Mouse (Mus musculus) neural tube, embryonic 12.5 days (tissue): ENCODE data around the gene Rcc1. TPM values are rescaled to one million over a fixed set of nuclear protein-coding genes. Genes with fewer than 3 reads are reported as not detected.
A peak's percentile ranks its signal among the peaks of the same experiment; 100 is the strongest.

Experiments
- ATAC-seq: fragments of 200-750 bp; cut with Nextera tagmentation; 2 replicates; pipeline ENCODE4 v1.8.0; 2017; ENCODE audit warnings: low read depth, mild to moderate bottlenecking, moderate TSS enrichment, moderate library complexity; ENCODE audit not compliant: low FRiP score
- H3K27ac ChIP-seq: fragments of 300-500 bp; sonication (generic); 2 replicates; pipeline ENCODE4 v1.5.1; 2016
- H3K27me3 ChIP-seq: fragments of 300-500 bp; sonication (generic); replicated peaks from 2 replicates; pipeline ENCODE4 v1.6.1; 2016; ENCODE audit warnings: mild to moderate bottlenecking
- H3K36me3 ChIP-seq: fragments of 300-500 bp; sonication (generic); 2 replicates; pipeline ENCODE4 v1.6.1; 2016; ENCODE audit warnings: mild to moderate bottlenecking
- H3K4me1 ChIP-seq: fragments of 300-500 bp; sonication (generic); 2 replicates; pipeline ENCODE4 v1.6.1; 2016
- H3K4me2 ChIP-seq: fragments of 300-500 bp; sonication (generic); replicated peaks from 2 replicates; pipeline ENCODE4 v1.6.1; 2016; ENCODE audit warnings: mild to moderate bottlenecking
- H3K4me3 ChIP-seq: fragments of 300-500 bp; sonication (generic); 2 replicates; pipeline ENCODE4 v1.5.1; 2016
- H3K9ac ChIP-seq: fragments of 300-500 bp; sonication (generic); 2 replicates; pipeline ENCODE4 v1.6.1; 2016; ENCODE audit warnings: mild to moderate bottlenecking
- H3K9me3 ChIP-seq: fragments of 300-500 bp; sonication (generic); 2 replicates; pipeline ENCODE4 v1.6.1; 2016; ENCODE audit warnings: mild to moderate bottlenecking
- whole genome bisulfite sequencing: fragments of 180-500 bp; shearing (Covaris S2); methylation state at CpG from one replicate; pipeline ENCODE4 v1.1.7; 2016; 5-methylcytosine and 5-hydroxymethylcytosine counted together
- polyA plus RNA-seq: library from polyadenylated mRNA; unstranded; fragments of >200 nt; fragmentation: Nextera tagmentation; extraction: Ambion mirVana; gene quantifications from 2 replicates; pipeline ENCODE4 v1.2.1, GENCODE M21; 2016

Gene Rcc1
- polyA plus RNA-seq, 1 experiment from 2014 or later, result 71.0 TPM

DNA sequence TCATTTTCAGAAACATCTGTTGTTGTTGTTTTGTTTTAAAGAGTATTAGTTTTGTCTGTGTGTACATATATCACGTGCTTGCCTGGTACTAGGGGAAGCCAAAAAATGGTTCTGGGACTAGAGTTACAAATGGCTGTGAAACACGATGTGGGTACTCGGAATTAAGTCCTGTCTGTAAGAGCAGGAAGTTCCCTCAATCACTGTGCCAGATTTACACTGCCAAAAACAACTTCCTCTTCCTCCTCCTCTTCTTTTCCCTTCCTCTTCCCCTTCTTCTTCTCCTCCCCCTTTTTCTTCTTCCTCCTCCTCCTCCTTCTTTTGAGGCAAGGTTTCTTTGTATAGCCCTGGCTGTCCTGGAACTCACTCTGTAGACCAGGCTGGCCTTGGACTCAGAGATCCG, 28.9 kb upstream of the Rcc1 start:
- 98% methylated on average over 4 of the region's 4 CpGs for WGBS
- H3K27me3 ChIP-seq, result no peaks in the 10 kb centered on the region
- no peak overlapping the region for H3K4me3 ChIP-seq
- H3K9ac ChIP-seq, result no peak overlapping the region
- no peaks in the 10 kb centered on the region for H3K9me3 ChIP-seq
- H3K27ac ChIP-seq, result no peak overlapping the region
- H3K4me1 ChIP-seq, result 0 out of 2 replicates have a peak, but pooled peaks cover 5% of the 10 kb centered on the region
- ATAC-seq, result no peak
- no peak overlapping the region for H3K4me2 ChIP-seq
- H3K36me3 ChIP-seq, result peaks cover 27% of the 10 kb centered on the region

DNA sequence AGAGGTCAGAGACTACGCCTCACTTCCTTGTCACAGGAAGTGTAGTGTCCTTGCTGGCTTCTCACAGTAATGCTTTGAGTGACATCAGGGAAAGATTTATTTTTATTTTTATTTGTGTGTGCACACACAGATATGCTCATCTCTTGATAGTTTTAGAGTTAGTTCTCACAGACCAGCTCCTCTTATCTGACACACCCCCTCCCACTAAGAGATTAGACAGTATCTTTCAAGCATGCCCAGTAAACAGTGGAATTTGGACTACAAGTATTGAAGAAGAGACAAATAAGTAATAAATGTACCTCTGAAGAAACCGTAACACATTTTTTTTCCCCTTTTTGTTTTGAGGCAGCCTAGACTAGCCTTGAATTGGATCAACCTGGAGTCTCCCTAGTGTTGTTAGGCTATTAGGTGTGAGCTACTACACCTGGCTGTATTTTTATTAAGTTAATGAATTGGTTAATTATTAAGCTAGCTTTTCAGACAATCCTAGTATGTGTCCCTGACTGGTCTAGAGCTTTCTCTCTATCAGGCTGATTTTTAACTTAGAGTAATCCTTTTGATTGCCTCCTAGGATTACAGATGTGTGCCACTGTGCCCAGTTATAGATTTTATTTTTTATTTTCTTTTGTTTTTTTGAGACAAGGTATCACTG, 27.7 kb upstream of the Rcc1 start:
- H3K9ac ChIP-seq, result no peak overlapping the region
- 99% methylated on average over 2 of the region's 2 CpGs for WGBS

GRCm38 (mm10) chr4:132373820-132374219, 20.4 kb upstream of the Rcc1 start:
- Histone ChIP-seq H3K9me3 (no peaks in the 10 kb centered on the region), H3K9ac (no peak overlapping the region), H3K4me2 (no peak overlapping the region), H3K4me1 (no peaks in the 10 kb centered on the region), H3K36me3 (peaks cover 57% of the 10 kb centered on the region), H3K27me3 (no peaks in the 10 kb centered on the region), H3K4me3 (no peak overlapping the region), H3K27ac (no peak overlapping the region)
- no peak for ATAC-seq
- 97% methylated on average over 1 of the region's 1 CpGs for WGBS

More for the DNA sequence above, 27.7 kb upstream of the Rcc1 start:
- Histone ChIP-seq H3K36me3 (peaks cover 29% of the 10 kb centered on the region), H3K4me2 (no peak overlapping the region), H3K4me1 (0 out of 2 replicates have a peak, but pooled peaks cover 3% of the 10 kb centered on the region), H3K4me3 (no peak overlapping the region), H3K9me3 (no peaks in the 10 kb centered on the region), H3K27ac (no peak overlapping the region), H3K27me3 (no peaks in the 10 kb centered on the region)
- no peak for ATAC-seq

DNA sequence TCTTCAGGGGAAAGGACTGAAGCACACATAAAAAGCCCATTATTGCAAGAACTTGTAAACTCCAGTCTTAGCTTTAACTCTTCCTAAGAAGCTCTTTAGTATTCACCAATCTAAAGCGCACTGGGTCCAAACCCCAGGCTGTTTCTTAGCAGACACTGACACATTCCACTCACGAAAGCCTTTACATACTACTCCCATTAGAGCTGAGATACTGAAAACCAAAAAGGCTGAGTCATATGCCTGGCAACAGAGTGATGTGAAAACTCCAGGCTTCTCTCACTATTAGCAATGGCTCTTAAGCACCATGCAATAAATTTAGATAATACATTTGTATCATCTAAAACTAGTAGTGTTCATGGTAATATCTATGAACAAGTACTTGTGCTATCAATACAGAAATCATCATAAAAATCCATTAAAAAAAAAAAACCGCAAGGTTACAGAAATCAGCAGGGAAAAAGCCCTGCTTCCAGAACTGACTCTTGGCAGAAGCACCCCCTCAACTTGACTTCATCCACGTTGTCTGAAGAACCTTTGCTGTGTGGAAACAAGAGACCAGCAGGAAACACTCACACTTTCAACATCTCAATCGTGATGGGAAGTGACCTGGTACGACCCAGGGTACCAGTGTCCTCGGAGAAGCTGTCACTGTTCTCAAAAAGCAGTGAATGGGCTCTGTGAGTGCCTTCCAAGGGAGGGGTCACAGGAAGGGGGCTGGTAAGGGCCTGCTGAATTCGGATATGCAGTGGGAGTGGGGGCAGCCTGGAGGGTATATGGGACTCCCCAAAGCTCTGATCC, 16.7 kb upstream of the Rcc1 start:
- H3K27ac ChIP-seq, result no peak overlapping the region
- no peak for ATAC-seq

DNA sequence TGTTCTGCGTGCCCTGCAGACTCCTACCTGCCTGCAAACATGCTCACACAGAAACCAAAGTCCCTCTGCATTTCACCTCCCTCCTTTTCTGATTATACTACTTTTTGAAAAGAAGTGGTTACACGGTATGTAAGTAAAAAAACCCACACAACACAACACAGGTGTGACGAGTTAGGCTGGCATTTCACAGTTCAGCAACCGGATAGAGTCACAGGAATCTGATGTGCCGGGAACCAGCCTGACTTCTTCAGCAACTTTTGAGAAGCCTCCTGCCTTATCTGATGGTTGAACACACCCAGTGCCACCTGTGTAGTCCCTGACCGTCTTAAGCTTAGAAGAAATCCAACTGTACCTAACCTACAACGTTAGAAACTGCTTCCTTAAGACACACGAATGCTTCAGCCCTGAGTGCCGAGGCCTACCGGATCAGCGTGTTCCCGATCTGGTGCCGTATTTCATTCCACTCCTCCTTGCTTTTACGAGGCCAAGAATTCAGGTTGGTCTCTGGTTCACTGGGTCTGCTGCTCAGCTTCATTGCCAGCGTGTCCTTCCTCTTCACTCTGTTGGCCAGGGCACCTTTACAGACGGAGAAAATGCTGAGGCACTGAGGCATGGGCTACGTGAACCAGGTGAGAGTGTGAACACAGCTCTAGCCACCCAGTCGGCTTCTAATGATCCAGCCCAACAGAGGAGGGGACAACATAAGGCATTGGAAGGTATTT, 14.2 kb upstream of the Rcc1 start:
- no peak overlapping the region for H3K9ac ChIP-seq
- WGBS, result 94% methylated on average over 18 of the region's 18 CpGs
- H3K4me1 ChIP-seq, result no peaks in the 10 kb centered on the region
- no peak overlapping the region for H3K4me3 ChIP-seq
- peaks cover 79% of the 10 kb centered on the region for H3K36me3 ChIP-seq
- no peaks in the 10 kb centered on the region for H3K9me3 ChIP-seq
- H3K4me2 ChIP-seq, result no peak overlapping the region
- no peak for ATAC-seq
- H3K27ac ChIP-seq, result no peak overlapping the region
- no peaks in the 10 kb centered on the region for H3K27me3 ChIP-seq

More for the DNA sequence above, 16.7 kb upstream of the Rcc1 start:
- Histone ChIP-seq H3K4me3 (no peak overlapping the region), H3K4me2 (no peak overlapping the region), H3K36me3 (peaks cover 68% of the 10 kb centered on the region), H3K9ac (no peak overlapping the region), H3K9me3 (no peaks in the 10 kb centered on the region), H3K27me3 (no peaks in the 10 kb centered on the region), H3K4me1 (no peaks in the 10 kb centered on the region)
- 84% methylated on average over 8 of the region's 8 CpGs for WGBS

DNA sequence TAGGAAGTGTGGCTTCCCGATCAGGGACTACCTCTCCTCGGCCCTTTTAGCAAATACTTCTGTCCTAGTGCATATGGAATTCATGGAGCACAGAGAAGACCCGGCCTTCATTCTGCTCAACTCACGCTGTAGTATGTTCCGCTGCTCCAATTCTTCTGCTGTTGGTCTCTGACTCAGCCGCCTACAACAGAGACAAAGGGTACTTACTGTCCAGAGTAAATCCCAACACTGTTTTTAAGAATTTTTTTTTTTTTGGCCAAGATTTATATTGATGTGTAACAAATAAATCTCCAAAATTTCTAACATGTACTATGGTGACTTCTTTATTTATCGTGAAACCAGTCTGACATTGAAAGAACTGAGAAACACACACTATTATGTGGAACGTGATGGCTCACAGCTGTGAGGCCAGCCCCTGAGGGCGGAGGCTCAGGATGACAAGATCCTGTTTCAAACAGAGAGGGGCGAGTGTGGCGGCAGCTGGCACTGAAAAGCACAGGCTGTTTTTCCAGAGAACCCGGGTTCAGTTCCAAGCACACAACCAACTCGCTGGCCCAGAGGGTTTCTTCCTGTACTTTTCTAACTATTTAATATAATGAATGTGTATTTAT, 12.2 kb upstream of the Rcc1 start:
- WGBS, result 79% methylated on average over 13 of the region's 13 CpGs

DNA sequence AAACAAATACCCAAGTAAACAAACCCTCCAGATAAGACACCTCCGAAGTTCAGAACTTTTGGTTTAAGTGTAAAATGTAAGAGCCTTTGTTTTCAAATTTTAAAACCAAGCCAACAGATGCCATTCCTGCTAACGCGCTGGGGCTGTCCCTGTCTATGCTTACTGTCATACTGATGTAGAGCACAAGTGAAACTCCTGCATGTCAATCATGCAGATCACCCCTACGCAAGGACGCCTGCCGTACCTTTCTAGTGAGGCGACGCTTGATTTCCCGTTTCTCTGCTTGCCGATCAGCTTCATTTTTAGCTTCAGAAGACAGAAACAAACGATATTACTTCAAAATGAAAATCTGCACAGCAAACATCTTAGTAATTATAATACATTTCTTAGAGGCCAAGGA, 10.1 kb upstream of the Rcc1 start:
- Histone ChIP-seq H3K27me3 (no peaks in the 10 kb centered on the region), H3K27ac (no peak overlapping the region), H3K36me3 (peaks cover 78% of the 10 kb centered on the region), H3K9ac (no peak overlapping the region), H3K9me3 (no peaks in the 10 kb centered on the region), H3K4me2 (no peak overlapping the region), H3K4me1 (no peaks in the 10 kb centered on the region), H3K4me3 (no peak overlapping the region)
- no peak for ATAC-seq
- 96% methylated on average over 11 of the region's 11 CpGs for WGBS

More for the DNA sequence above, 12.2 kb upstream of the Rcc1 start:
- Histone ChIP-seq H3K27me3 (no peaks in the 10 kb centered on the region), H3K4me3 (no peak overlapping the region), H3K27ac (no peak overlapping the region), H3K36me3 (peaks cover 81% of the 10 kb centered on the region), H3K9ac (no peak overlapping the region), H3K4me2 (no peak overlapping the region), H3K4me1 (no peaks in the 10 kb centered on the region), H3K9me3 (no peaks in the 10 kb centered on the region)
- ATAC-seq, result no peak

DNA sequence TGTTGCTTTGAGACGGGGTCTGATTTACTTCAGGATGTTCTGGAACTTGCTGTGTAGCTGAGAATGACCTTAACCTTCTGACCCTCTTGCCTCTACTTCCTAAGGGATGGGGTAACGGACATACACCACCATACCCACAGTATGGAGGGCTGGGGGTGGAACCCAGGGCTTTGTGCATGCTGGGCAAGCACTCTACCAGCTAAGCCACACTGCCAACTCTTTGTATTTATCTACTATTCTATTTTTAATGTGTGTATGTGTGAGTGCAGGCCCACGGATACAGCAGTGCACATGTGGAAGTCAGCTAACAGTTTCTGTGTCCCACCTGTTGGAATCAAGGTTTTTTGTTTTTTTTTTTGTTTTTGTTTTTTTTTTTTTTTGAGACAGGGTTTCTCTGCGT, 6.1 kb upstream of the Rcc1 start:
- no peaks in the 10 kb centered on the region for H3K27me3 ChIP-seq
- H3K4me1 ChIP-seq, result no peaks in the 10 kb centered on the region
- H3K4me2 ChIP-seq, result no peak overlapping the region
- no peak overlapping the region for H3K27ac ChIP-seq
- no peak overlapping the region for H3K4me3 ChIP-seq
- no peak for ATAC-seq
- H3K9ac ChIP-seq, result no peak overlapping the region
- peaks cover 67% of the 10 kb centered on the region for H3K36me3 ChIP-seq
- no peaks in the 10 kb centered on the region for H3K9me3 ChIP-seq
- 94% methylated on average over 4 of the region's 4 CpGs for WGBS

DNA sequence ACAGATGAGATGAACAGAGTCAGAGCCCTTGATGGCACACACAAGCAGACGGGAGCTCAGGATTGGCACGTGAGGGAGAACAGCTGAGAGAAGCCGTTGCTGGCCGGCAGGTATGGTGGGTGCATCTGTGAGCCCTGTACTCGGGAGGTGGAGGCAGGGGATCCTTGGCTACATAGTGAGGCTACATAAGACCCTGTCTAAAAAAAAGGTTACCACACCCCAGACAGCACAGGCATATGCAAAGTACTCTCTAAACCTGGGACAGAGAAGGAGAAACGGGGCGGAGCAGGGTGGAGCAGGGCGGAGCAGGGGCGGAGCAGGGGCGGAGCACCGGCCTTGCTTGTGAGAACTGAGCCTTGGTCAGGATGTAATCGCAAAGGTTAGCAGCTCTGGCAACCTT, 2.8 kb upstream of the Rcc1 start:
- ATAC-seq, result no peak
- WGBS, result 31% methylated on average over 12 of the region's 12 CpGs

GRCm38 (mm10) chr4:132355403-132355802, 2.0 kb upstream of the Rcc1 start:
- no peak for ATAC-seq
- H3K27ac ChIP-seq, result no peak overlapping the region
- no peaks in the 10 kb centered on the region for H3K27me3 ChIP-seq
- no peaks in the 10 kb centered on the region for H3K9me3 ChIP-seq
- H3K4me3 ChIP-seq, result no peak overlapping the region
- peaks cover 39% of the 10 kb centered on the region for H3K36me3 ChIP-seq
- no peak overlapping the region for H3K4me2 ChIP-seq
- H3K4me1 ChIP-seq, result peaks cover 9% of the 10 kb centered on the region; the same call in 1 of the 2 replicates
- 83% methylated on average over 3 of the region's 3 CpGs for WGBS
- H3K9ac ChIP-seq, result no peak overlapping the region

More for the DNA sequence above, 2.8 kb upstream of the Rcc1 start:
- Histone ChIP-seq H3K4me3 (no peak overlapping the region), H3K4me1 (peaks cover 9% of the 10 kb centered on the region; the same call in 1 of the 2 replicates), H3K36me3 (peaks cover 45% of the 10 kb centered on the region), H3K9me3 (no peaks in the 10 kb centered on the region), H3K27me3 (no peaks in the 10 kb centered on the region), H3K27ac (no peak overlapping the region), H3K9ac (no peak overlapping the region), H3K4me2 (no peak overlapping the region)

DNA sequence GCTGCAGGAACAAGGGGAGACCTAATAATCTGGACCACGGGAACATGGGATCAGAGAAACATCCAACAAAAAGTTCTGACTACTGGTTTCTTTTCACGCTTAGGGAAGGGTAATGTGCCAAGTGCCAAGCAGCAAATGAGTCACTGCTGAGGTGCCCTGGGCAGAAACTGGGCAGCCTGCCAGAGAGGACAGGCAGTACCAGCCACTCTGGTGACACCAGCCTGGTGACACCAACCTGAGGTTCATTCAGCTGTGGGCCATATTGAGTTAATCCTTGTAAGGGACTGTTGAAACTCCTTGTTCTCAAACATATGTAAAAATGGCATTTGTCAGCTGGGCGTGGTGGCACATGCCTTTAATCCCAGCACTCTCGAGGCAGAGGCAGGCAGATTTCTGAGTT, 1.2 kb upstream of the Rcc1 start:
- no peak for ATAC-seq
- 91% methylated on average over 4 of the region's 4 CpGs for WGBS

GRCm38 (mm10) chr4:132352739-132353138, 666 bp downstream of the Rcc1 start:
- under 1% methylated on average over 14 of the region's 14 CpGs for WGBS
- Histone ChIP-seq H3K27ac (0 out of 2 replicates have a peak overlapping the region, but pooled peaks have one; percentile 80), H3K9ac (peak overlapping the region; percentile 82), H3K36me3 (peaks cover 17% of the 10 kb centered on the region), H3K4me3 (peak overlapping the region; percentile 78), H3K9me3 (no peaks in the 10 kb centered on the region), H3K27me3 (no peaks in the 10 kb centered on the region), H3K4me2 (peak overlapping the region; percentile 86), H3K4me1 (peaks cover 9% of the 10 kb centered on the region; the same call in 1 of the 2 replicates)
- no peak for ATAC-seq

More for the DNA sequence above, 1.2 kb upstream of the Rcc1 start:
- Histone ChIP-seq H3K27ac (no peak overlapping the region), H3K36me3 (peaks cover 32% of the 10 kb centered on the region), H3K9ac (no peak overlapping the region), H3K9me3 (no peaks in the 10 kb centered on the region), H3K4me2 (no peak overlapping the region), H3K4me1 (peaks cover 9% of the 10 kb centered on the region; the same call in 1 of the 2 replicates), H3K27me3 (no peaks in the 10 kb centered on the region), H3K4me3 (no peak overlapping the region)
